Mouse (Mus musculus): ENCODE measurements around the gene Trpc2.

Trpc2 gene

DNA sequence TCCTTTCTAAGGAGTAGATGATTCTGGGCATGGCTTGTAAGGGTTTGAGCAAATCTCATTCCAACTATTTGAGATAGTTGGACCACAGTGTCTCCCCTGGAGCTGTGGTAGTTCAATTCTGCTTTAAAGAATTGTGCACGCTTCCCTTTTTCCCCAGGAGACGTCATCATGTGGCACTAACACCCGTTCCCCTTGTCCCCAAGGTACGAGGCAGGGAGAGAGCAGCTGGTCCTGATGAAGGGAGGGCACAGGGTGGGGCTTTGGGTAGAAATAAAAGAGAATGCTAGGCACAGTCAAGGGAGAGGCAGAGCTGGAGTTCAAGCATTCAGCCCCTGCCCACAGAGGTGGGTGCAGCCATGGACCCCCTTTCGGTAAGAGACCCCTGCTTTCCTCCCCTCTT is at the start of gene Trpc2:
Gene Trpc2, plus strand, starts transcription at position 301 of the 400 bp plus-strand sequence.
- no peak for DNase-seq (ENCODE audit: low read depth, low spot score)

DNA sequence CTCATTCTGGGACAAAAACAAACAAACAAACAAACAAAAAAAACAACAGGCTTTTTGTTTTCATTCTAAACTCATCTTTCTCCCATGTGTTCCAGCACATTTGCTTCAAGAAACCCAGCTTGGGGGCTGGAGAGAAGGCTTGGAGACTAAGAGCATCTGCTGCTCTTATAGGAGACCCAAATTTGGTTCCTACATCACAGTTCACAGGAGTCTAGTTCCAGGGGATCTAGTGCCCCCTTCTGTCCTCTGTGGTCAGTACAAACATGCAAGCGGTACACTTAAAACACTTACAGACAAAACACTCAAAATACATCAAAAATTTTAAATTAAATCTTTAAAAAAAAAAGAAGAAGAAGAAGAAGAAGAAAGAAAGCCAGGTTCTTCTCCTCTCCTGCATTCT is 48.0 kb upstream of the Trpc2 start:
- peak; percentile 25 for DNase-seq (ENCODE audit: low read depth, low spot score)

DNA sequence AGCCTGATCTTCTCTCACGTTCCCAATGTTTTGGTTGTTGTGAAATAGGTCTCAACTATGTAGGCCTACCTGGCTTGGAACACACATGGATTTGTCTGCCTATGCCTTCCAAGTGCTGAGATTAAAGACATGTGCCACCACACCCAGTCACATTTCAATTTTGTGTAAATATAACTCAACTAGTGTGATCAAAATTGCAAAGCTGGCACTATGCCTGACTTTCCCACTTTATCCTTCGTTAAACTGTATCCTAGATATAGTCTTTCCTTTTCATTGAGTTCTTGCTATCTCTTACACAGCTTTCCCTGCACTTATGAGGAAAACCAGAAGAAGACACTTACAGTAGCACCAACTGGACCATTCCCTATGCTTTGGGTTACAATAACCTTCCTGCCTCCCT is 47.4 kb upstream of the Trpc2 start:
- DNase-seq (ENCODE audit: low read depth, low spot score): no peak

- DNase-seq (ENCODE audit: low read depth, low spot score): no peak
These were observed 45.6 kb upstream of the Trpc2 start for GRCm38 (mm10) chr7:102037318-102037717.

DNA sequence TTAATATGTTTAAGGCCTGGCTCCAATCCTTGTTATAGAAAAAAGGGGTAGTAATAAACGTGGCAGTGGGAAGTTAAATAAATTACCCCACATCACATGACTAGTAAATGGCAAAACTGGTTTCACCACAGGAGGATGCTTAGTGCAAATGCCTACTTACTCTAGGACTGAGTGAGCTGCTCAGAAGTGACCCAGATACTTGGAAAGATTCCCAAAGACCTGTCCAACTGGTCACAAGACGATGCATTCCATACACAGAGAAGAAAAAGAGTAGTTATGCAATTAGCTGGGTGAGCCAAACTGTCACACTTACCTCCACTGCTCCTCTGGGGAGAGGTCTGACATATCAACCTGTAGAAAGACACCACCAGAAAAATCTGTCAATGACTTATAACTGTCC is 40.6 kb upstream of the Trpc2 start:
- DNase-seq (ENCODE audit: low read depth, low spot score): no peak

DNA sequence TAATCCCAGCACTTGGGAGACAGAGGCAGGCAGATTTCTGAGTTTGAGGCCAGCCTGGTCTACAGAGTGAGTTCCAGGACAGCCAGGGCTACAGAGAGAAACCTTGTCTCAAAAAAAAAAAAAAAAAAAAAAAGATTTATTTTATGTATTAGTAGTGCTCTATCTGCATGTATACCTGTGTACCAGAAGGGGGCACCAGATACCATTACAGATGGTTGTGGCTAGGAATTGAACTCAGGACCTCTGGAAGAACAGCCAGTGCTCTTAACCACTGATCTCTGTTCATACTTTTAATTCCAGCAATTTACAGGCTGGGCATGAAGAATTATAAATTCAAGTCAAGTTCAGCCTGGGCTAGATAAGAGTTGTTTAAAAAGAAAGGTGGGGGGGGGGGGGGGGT is 34.4 kb upstream of the Trpc2 start:
- DNase-seq (ENCODE audit: low read depth, low spot score): peak; percentile 38

DNA sequence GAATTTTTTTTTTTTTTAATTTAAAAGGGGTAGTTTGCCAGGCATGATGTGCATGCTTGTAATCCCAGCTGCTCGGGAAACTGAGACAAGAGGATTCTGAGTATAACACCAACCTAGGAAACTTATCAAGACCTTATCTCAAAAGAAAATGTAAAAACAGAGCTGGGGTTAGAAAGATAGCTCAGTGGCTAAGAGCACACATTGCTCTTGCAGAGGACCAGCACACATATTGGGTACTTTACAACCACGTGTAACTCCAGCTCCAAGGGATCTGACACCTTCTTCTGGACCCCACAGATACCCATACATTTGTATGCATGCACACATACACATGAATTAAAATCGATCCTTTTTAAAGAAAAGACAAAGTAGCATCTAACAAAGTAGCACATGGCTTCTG is 21.6 kb upstream of the Trpc2 start:
- DNase-seq (ENCODE audit: low read depth, low spot score): no peak

GRCm38 (mm10) chr7:102062203-102062602 is 20.7 kb upstream of the Trpc2 start:
- no peak for DNase-seq (ENCODE audit: low read depth, low spot score)

DNA sequence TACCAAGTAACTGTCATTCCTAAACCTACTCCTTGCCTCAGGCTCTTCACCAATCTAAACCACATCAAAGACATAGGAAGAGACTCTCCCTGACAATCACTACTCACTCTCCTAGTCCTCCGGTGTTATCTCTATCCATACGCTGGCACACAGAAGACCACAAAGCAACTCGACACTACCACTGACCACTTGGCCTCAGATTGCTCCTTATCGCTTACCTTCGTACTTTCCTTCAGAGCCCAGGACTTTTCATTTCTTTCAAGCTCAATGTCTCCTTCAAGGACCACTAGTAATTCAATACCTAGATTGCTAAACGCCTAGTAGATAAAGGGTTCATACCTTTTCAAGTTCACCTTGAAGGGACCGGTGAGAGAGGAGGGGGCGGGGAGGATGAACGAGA is 19.0 kb upstream of the Trpc2 start:
- DNase-seq (ENCODE audit: low read depth, low spot score): no peak

DNA sequence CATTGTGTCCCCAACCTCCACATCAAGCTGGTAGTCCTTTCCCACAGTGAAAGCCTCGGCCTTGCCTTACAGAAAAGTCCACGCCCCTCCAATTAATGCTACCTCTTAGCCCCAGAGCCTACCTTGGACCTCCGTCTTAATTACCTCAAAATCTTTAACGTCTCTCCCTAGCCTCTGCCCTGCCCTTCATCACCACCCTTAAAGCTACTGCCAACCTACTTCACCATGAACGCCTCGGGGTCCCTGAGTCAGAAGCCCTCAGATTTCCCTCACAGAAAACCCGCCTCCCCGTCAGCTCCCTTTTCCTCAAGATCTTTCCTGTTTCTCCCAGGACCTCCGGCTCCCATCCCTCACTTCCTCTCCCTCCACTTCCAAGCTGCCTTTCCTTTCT is 18.3 kb upstream of the Trpc2 start:
- DNase-seq (ENCODE audit: low read depth, low spot score): no peak

GRCm38 (mm10) chr7:102065046-102065891 is 17.6 kb upstream of the Trpc2 start, which contains the start of the genes Rnf121, Xndc1 and Xntrpc:
TSS of gene Rnf121 (minus strand) at chr7:102065469.
TSS of gene Xndc1 (plus strand) at chr7:102065511.
TSS of gene Xntrpc (plus strand) at chr7:102065713.
- DNase-seq (ENCODE audit: low read depth, low spot score): peak; percentile 94

DNA sequence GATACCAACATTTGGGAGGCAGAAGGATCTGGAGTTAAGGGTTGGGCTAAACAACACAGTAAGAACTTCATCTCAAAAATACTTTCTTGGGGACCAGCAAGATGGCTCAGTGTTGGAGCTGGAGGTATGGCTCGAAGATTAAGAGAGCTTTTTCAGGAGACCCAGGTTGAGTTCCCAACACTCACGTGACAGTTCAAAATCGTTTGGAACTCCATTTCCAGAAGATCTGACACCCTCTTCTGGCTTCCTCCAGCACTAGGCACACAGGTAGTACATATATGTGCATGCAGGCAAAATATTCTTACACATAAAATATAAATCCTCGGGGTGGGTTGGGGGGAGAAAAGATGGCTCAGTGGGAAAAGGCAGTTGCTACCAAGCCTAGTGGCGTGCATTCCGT is 16.6 kb upstream of the Trpc2 start:
- DNase-seq (ENCODE audit: low read depth, low spot score): no peak

DNA sequence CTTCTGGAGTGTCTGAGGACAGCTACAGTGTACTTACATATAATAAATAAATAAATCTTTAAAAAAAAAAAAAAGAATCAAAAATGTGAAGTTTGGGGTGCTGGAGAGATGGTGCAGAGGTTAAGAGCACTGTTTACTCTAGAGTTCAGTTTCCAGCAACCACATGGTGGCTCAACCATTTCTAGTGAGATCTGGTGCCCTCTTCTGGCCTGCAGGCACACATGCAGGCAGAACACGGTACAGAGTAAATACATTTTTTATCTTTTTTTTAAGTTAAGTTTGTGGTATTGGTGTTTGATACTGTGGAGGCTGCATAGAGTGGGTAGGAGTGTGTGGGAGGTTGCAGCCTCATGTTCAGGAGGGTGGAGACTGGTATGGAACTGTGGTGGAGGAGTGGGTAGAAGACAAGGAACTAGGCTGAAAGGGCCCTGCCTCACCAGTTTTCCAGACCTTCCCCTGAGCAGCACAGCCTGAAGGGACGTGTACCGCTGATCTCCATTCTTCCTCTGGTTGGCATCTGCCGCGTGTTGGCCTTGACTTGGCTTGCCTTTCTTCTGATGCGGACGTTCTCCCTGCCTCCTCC is 6.1 kb upstream of the Trpc2 start:
- DNase-seq (ENCODE audit: low read depth, low spot score): peak; percentile 72

- peak; percentile 53 for DNase-seq (ENCODE audit: low read depth, low spot score)
These were observed 4.4 kb upstream of the Trpc2 start for GRCm38 (mm10) chr7:102078517-102078916.

DNA sequence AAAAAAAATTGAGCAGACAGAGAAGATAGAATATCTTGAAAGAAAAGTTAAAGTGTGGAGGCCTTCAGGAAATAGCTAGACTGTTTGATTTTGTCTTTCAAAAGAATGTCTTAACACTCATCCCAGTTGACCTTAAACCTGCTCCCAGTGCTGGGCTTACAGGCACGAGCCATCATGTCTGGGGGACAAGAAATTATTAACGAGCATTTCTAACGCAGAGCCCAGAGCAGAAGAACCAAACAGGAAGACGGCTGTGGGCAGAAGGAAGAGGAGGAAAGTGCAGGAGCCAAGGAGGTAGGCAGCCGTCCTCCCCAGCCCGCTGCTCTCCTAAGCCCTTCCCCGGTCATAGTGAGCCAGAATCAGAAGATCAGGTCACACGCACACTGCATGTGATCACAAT is 2.6 kb upstream of the Trpc2 start:
- no peak for DNase-seq (ENCODE audit: low read depth, low spot score)

DNA sequence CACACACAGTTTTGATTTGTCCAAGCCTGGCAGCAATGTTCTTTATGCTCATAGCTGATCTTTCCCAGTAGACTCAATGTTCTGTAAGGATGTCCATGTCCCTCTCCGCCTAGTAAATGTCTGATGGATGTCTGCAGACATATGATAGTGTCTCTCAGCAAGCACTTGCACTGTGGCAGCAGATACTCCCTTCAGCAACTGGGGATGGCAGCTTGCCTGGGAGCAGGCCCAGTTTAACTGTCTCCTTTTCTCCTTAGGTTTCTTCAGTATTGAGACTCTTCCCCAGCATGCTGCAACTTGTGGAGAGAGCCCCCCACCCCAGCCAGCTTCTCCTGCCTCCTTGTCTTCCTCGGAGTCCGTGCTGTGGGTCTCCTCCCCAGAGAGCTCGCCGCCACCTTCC is 1.1 kb upstream of the Trpc2 start:
- no peak for DNase-seq (ENCODE audit: low read depth, low spot score)

- DNase-seq (ENCODE audit: low read depth, low spot score): no peak
These were observed 1.3 kb downstream of the Trpc2 start for GRCm38 (mm10) chr7:102084041-102084696.

GRCm38 (mm10) chr7:102087336-102087735 is 4.4 kb downstream of the Trpc2 start:
- DNase-seq (ENCODE audit: low read depth, low spot score): no peak

- peak; percentile 82 for DNase-seq (ENCODE audit: low read depth, low spot score)
These were observed 17.1 kb downstream of the Trpc2 start for GRCm38 (mm10) chr7:102099760-102100661.

DNA sequence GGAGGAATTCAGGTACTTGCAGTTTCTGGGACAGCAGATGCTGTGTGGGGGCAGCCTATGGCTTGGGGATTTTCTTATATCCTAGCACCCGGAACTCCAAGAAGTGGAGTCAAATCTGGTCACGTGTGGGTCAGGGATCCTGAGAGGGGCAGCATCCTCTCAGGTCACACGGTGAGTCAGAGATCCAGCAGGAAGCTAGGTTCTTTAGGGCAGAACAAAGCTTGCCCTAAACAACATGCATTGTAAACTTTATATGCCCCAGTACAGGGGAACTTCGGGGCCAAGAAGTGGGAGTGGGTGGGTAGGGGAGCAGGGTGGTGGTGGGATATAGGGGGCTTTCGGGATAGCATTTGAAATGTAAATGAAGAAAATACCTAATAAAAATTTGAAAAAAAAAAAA is 18.0 kb downstream of the Trpc2 start:
- DNase-seq (ENCODE audit: low read depth, low spot score): no peak

DNA sequence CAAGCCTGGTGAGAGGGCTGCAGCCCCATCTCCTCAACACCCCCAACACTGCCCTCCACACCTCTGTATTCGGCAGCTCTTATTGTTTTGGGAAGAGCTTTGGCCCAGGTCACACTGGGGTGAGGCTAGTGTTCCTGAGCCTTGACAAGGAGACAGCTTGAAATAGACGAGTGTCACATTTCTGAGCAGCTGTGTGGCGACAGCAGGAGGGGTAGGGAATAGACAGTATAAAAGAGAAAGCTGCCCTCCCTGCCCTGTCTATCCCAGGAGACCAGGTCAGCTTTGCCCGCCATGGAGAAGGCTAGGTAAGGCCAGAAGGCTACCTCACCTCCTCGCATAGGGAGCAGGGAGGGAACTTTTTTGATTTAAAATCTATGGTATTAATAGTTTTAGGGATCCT is 18.6 kb downstream of the Trpc2 start, which contains the start of gene Art1:
Gene Art1, plus strand, starts transcription at position 257 of the 400 bp plus-strand sequence.
- no peak for DNase-seq (ENCODE audit: low read depth, low spot score)
